Mouse (Mus musculus) liver, postnatal 0 days (tissue): ENCODE measurements around the gene Ndufv1. TPM values are rescaled to one million over a fixed set of nuclear protein-coding genes. Genes with fewer than 3 reads are reported as not detected.

Experiments
- ATAC-seq: fragments of 200-750 bp; cut with Nextera tagmentation; 2 replicates; pipeline ENCODE4 v1.8.0; 2017; ENCODE audit warnings: mild to moderate bottlenecking, moderate library complexity
- DNase-seq: peaks from one replicate; pipeline ENCODE4 v3.0.0-alpha.2; 2016
- H3K27ac ChIP-seq: fragments of 300-500 bp; sonication (generic); 2 replicates; pipeline ENCODE4 v1.5.1; 2014; ENCODE audit warnings: antibody characterized with exemption, moderate library complexity, mild to moderate bottlenecking, low read depth
- H3K27me3 ChIP-seq: fragments of 300-500 bp; sonication (generic); 2 replicates; pipeline ENCODE4 v1.6.1; 2014; ENCODE audit warnings: low read length, control low read depth, mixed read lengths; ENCODE audit not compliant: insufficient read depth
- H3K36me3 ChIP-seq: fragments of 300-500 bp; sonication (generic); replicated peaks from 2 replicates; pipeline ENCODE4 v1.6.1; 2014; ENCODE audit warnings: mild to moderate bottlenecking, control low read depth, low read length, moderate library complexity, mixed read lengths; ENCODE audit not compliant: insufficient read depth
- H3K4me1 ChIP-seq: fragments of 300-500 bp; sonication (generic); 2 replicates; pipeline ENCODE4 v1.6.1; 2014; ENCODE audit warnings: antibody characterized with exemption, mild to moderate bottlenecking, control low read depth; ENCODE audit not compliant: insufficient read depth
- H3K4me2 ChIP-seq: fragments of 300-500 bp; sonication (generic); 2 replicates; pipeline ENCODE4 v1.6.1; 2014; ENCODE audit warnings: low read depth, mild to moderate bottlenecking, low read length, moderate library complexity, mixed read lengths
- H3K4me3 ChIP-seq: fragments of 300-500 bp; sonication (generic); 2 replicates; pipeline ENCODE4 v1.5.1; 2014; ENCODE audit warnings: low read depth, low read length
- H3K9ac ChIP-seq: fragments of 300-500 bp; sonication (generic); replicated peaks from 2 replicates; pipeline ENCODE4 v1.6.1; 2014; ENCODE audit warnings: mild to moderate bottlenecking, moderate library complexity
- H3K9me3 ChIP-seq: fragments of 300-500 bp; sonication (generic); 2 replicates; pipeline ENCODE4 v1.6.1; 2016; ENCODE audit warnings: mild to moderate bottlenecking, control low read depth, low read length, mixed read lengths
- CTCF ChIP-seq: sonication (generic); IDR thresholded peaks from 2 replicates; pipeline ENCODE4 v1.5.1; 2016; ENCODE audit warnings: antibody characterized with exemption, low read depth
- EP300 ChIP-seq: IDR thresholded peaks from 2 replicates; pipeline ENCODE4 v1.6.1; 2016; ENCODE audit warnings: antibody characterized with exemption, low read depth, mild to moderate bottlenecking
- WGBS: fragments of 180-500 bp; shearing (Covaris S2); extraction: QIAGEN DNeasy Blood & Tissue Kit; methylation state at CpG from one replicate; pipeline ENCODE4 v1.1.7; 2014; ENCODE audit not compliant: insufficient replicate concordance; 5-methylcytosine and 5-hydroxymethylcytosine counted together
- polyA plus RNA-seq: library from polyadenylated mRNA; unstranded; fragments of >200 nt; fragmentation: Nextera tagmentation; extraction: Ambion mirVana; gene quantifications from 2 replicates; pipeline ENCODE4 v1.2.1, GENCODE M21; 2015

The Ndufv1 gene
- polyA plus RNA-seq, 1 experiment from 2014 or later, result 171 TPM

GRCm38 (mm10) chr19:3996106-3996505 lies 16.5 kb downstream of the Ndufv1 start:
- no peak for ATAC-seq
- TF ChIP-seq CTCF (no peak), EP300 (no peak)
- WGBS, result 56% methylated on average over 7 of the region's 7 CpGs

GRCm38 (mm10) chr19:3995505-3995904 lies 17.1 kb downstream of the Ndufv1 start:
- Histone ChIP-seq H3K4me2 (no peak overlapping the region), H3K4me3 (no peak overlapping the region), H3K27me3 (no peaks in the 10 kb centered on the region), H3K9me3 (no peaks in the 10 kb centered on the region), H3K4me1 (peaks cover 3% of the 10 kb centered on the region; the same call in 1 of the 2 replicates), H3K9ac (no peak overlapping the region), H3K27ac (no peak overlapping the region), H3K36me3 (no peaks in the 10 kb centered on the region)
- ATAC-seq (no peak), DNase-seq (no peak)
- TF ChIP-seq CTCF, result no peak
- TF ChIP-seq EP300, result no peak
- 81% methylated on average over 3 of the region's 3 CpGs for WGBS

More at GRCm38 (mm10) chr19:3996106-3996505, 16.5 kb downstream of the Ndufv1 start:
- Histone ChIP-seq H3K4me2 (no peak overlapping the region), H3K4me1 (peaks cover 9% of the 10 kb centered on the region), H3K36me3 (no peaks in the 10 kb centered on the region), H3K9me3 (no peaks in the 10 kb centered on the region), H3K27ac (no peak overlapping the region), H3K4me3 (no peak overlapping the region), H3K27me3 (no peaks in the 10 kb centered on the region), H3K9ac (no peak overlapping the region)
- DNase-seq, result no peak

GRCm38 (mm10) chr19:3994932-3995331 lies 17.7 kb downstream of the Ndufv1 start:
- no peak overlapping the region for H3K4me3 ChIP-seq
- DNase-seq (no peak), ATAC-seq (no peak)
- no peaks in the 10 kb centered on the region for H3K36me3 ChIP-seq
- H3K4me2 ChIP-seq, result no peak overlapping the region
- H3K9me3 ChIP-seq, result no peaks in the 10 kb centered on the region
- H3K27me3 ChIP-seq, result no peaks in the 10 kb centered on the region
- H3K27ac ChIP-seq, result no peak overlapping the region
- no peak overlapping the region for H3K9ac ChIP-seq
- 67% methylated on average over 6 of the region's 6 CpGs for WGBS
- TF ChIP-seq EP300 (no peak), CTCF (no peak)
- 0 out of 2 replicates have a peak, but pooled peaks cover 3% of the 10 kb centered on the region for H3K4me1 ChIP-seq

- no peak for ATAC-seq
- Histone ChIP-seq H3K9me3 (no peaks in the 10 kb centered on the region), H3K4me2 (no peak within 1 kb of the TSS), H3K4me3 (no peak within 1 kb of the TSS), H3K4me1 (no peaks in the 10 kb centered on the region), H3K36me3 (no peaks in the 10 kb centered on the region), H3K9ac (no peak within 1 kb of the TSS), H3K27me3 (no peaks in the 10 kb centered on the region), H3K27ac (no peak within 1 kb of the TSS)
- TF ChIP-seq EP300 (no peak), CTCF (no peak)
- 60% methylated on average over 5 of the region's 5 CpGs for WGBS
- no peak for DNase-seq
Observed at GRCm38 (mm10) chr19:3992416-3992815, 20.2 kb downstream of the Ndufv1 start, which contains the start of gene Tbx10. Gene Tbx10 (plus strand): TSS chr19:3992752.

GRCm38 (mm10) chr19:3991966-3992365 lies 20.6 kb downstream of the Ndufv1 start:
- no peak overlapping the region for H3K4me2 ChIP-seq
- TF ChIP-seq CTCF (no peak), EP300 (no peak)
- no peak overlapping the region for H3K9ac ChIP-seq
- 84% methylated on average over 3 of the region's 3 CpGs for WGBS
- H3K4me3 ChIP-seq, result no peak overlapping the region
- H3K27me3 ChIP-seq, result no peaks in the 10 kb centered on the region
- H3K4me1 ChIP-seq, result peaks cover 2% of the 10 kb centered on the region
- no peak overlapping the region for H3K27ac ChIP-seq
- ATAC-seq (no peak), DNase-seq (no peak)
- H3K36me3 ChIP-seq, result no peaks in the 10 kb centered on the region
- no peaks in the 10 kb centered on the region for H3K9me3 ChIP-seq

GRCm38 (mm10) chr19:3991562-3991961 lies 21.0 kb downstream of the Ndufv1 start:
- no peaks in the 10 kb centered on the region for H3K36me3 ChIP-seq
- H3K27ac ChIP-seq, result no peak overlapping the region
- peaks cover 6% of the 10 kb centered on the region for H3K4me1 ChIP-seq
- H3K9ac ChIP-seq, result no peak overlapping the region
- TF ChIP-seq EP300 (no peak), CTCF (no peak)
- H3K9me3 ChIP-seq, result no peaks in the 10 kb centered on the region
- DNase-seq (no peak), ATAC-seq (no peak)
- no peak overlapping the region for H3K4me2 ChIP-seq
- no peaks in the 10 kb centered on the region for H3K27me3 ChIP-seq
- no peak overlapping the region for H3K4me3 ChIP-seq
- WGBS, result 94% methylated on average over 3 of the region's 3 CpGs

GRCm38 (mm10) chr19:3990804-3991203 lies 21.8 kb downstream of the Ndufv1 start:
- H3K4me3 ChIP-seq, result no peak overlapping the region
- no peak for DNase-seq
- ATAC-seq, result no peak
- no peaks in the 10 kb centered on the region for H3K27me3 ChIP-seq
- WGBS, result 73% methylated on average over 6 of the region's 6 CpGs
- H3K27ac ChIP-seq, result no peak overlapping the region
- H3K9ac ChIP-seq, result no peak overlapping the region
- H3K4me1 ChIP-seq, result peaks cover 14% of the 10 kb centered on the region
- H3K9me3 ChIP-seq, result no peaks in the 10 kb centered on the region
- no peaks in the 10 kb centered on the region for H3K36me3 ChIP-seq
- TF ChIP-seq CTCF (no peak), EP300 (no peak)
- no peak overlapping the region for H3K4me2 ChIP-seq
